Mouse (Mus musculus) spleen, adult 2 months (tissue): ENCODE results near the gene Tjap1. TPM values are rescaled to one million over a fixed set of nuclear protein-coding genes. Genes with fewer than 3 reads are reported as not detected.

Source experiments
- DNase-seq, 2 experiments: peaks; one replicate each; pipeline versions ENCODE4 v3.0.0 to v3.0.0-alpha.2; 2012 to 2021; ENCODE audit warnings: low spot score in 2 of 2, low read depth in 1 of 2
- H3K27ac ChIP-seq: fragments of 200-500 bp; 2 replicates; pipeline ENCODE4 v1.5.1; 2012; ENCODE audit warnings: low read length, inconsistent platforms; ENCODE audit not compliant: insufficient read depth
- H3K27me3 ChIP-seq: fragments of 200-500 bp; 2 replicates; pipeline ENCODE4 v1.6.1; 2012; ENCODE audit warnings: mild to moderate bottlenecking, moderate library complexity, low read length, inconsistent platforms; ENCODE audit not compliant: control insufficient read depth, insufficient read depth
- H3K36me3 ChIP-seq: fragments of 200-500 bp; 2 replicates; pipeline ENCODE4 v1.6.1; 2012; ENCODE audit warnings: mild to moderate bottlenecking, low read length, inconsistent platforms; ENCODE audit not compliant: control insufficient read depth, insufficient read depth
- H3K4me1 ChIP-seq: fragments of 200-500 bp; 2 replicates; pipeline ENCODE4 v1.6.1; 2011; ENCODE audit warnings: inconsistent platforms; ENCODE audit not compliant: control insufficient read depth, insufficient read depth, insufficient read length
- H3K4me3 ChIP-seq: fragments of 200-500 bp; 2 replicates; pipeline ENCODE4 v1.5.1; 2011; ENCODE audit warnings: mild to moderate bottlenecking, inconsistent platforms; ENCODE audit not compliant: insufficient read depth, insufficient read length; ENCODE audit errors: extremely low read depth
- CTCF ChIP-seq: fragments of 200-500 bp; IDR thresholded peaks from 2 replicates; pipeline ENCODE4 v1.5.1; 2011; ENCODE audit warnings: mild to moderate bottlenecking, inconsistent platforms; ENCODE audit not compliant: insufficient read depth, insufficient read length, insufficient replicate concordance; ENCODE audit errors: extremely low read depth
- POLR2A ChIP-seq: fragments of 200-500 bp; IDR thresholded peaks from 2 replicates; pipeline ENCODE4 v1.6.1; 2011; ENCODE audit warnings: low read depth, low read length, inconsistent platforms
- WGBS: fragments of 180-500 bp; shearing (Covaris S2); methylation state at CpG from one replicate; pipeline ENCODE4 v1.1.7; 2018; 5-methylcytosine and 5-hydroxymethylcytosine counted together
- polyA plus RNA-seq: library from polyadenylated mRNA; depleted of rRNA; stranded (reverse); fragments of >200 nt; gene quantifications from 2 replicates; pipeline ENCODE4 v1.2.3, GENCODE M21; 2012

Tjap1 gene
- polyA plus RNA-seq, 1 experiment: 28.8 TPM

DNA sequence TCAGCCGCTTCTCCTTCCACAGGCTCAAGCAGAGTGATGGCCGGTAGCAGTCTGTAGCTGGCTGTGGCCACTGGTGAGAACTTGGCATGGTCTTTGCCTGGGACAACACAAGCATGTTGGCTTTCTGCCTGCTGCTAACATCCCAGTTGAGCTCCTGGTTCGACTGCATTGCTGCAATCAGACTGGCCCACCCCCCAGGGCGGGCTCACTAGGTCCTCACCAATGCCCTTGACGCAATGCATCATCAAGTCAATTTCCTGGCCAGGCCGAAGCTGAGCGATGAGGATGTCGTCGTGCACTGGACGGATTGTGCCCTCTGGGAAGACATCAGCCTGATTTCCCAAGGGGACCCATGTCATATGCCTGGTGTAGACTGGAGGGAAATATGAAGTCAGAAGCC, 38.2 kb downstream of the Tjap1 start:
- no peak overlapping the region for H3K27ac ChIP-seq
- H3K4me1 ChIP-seq: peaks cover 7% of the 10 kb centered on the region; the same call in 1 of the 2 replicates
- WGBS: 90% methylated on average over 10 of the region's 10 CpGs
- DNase-seq: no peak
- peaks cover 42% of the 10 kb centered on the region for H3K36me3 ChIP-seq
- no peaks in the 10 kb centered on the region for H3K27me3 ChIP-seq
- no peak overlapping the region for H3K4me3 ChIP-seq
- TF ChIP-seq POLR2A (no peak), CTCF (no peak)

DNA sequence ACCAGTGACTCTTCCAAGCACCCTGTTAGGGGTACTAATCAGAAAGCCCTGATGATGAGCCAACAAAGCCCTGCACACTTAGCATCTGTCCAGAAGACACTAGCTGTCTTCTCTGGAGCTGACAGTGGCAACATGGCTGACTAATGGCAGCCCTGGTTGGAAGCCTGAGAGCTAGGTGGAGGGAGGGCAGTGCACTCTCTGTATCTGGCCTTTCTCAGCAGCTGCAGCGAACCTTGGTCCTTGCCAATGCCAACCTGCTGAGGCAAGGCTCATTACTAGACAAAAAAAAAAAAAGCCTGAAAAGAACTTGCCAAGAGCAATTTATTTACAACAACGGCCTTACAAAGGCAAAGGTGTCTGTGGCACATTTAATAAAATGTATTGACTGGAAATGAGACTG, 39.2 kb downstream of the Tjap1 start:
- 88% methylated on average over 2 of the region's 2 CpGs for whole genome bisulfite sequencing
- Histone ChIP-seq H3K4me3 (no peak overlapping the region), H3K4me1 (peaks cover 2% of the 10 kb centered on the region; the same call in 1 of the 2 replicates), H3K27me3 (no peaks in the 10 kb centered on the region), H3K36me3 (peaks cover 42% of the 10 kb centered on the region), H3K27ac (no peak overlapping the region)
- TF ChIP-seq CTCF: no peak
- TF ChIP-seq POLR2A: no peak
- no peak for DNase-seq

DNA sequence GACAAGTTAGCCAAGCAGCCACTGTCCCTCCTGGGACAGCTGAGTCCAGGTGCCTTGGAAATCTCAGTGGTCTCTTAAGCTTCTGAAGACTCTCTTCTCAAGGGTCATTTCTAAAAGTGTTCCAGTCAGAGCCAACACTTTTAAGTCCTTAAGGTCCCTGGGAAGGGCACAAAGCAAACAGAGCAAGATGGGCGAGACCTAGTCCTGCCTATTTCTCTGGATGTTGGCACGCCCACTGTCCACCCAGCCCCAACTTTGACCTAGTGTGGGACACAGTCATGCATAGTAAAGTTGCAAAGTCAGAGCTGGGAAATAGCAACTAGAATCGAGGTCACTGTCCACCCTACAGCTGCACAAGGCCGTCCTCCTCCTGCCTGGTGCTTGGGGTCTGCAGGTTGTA, 39.8 kb downstream of the Tjap1 start:
- Histone ChIP-seq H3K4me3 (no peak overlapping the region), H3K27ac (no peak overlapping the region), H3K27me3 (no peaks in the 10 kb centered on the region), H3K4me1 (no peaks in the 10 kb centered on the region; the same call in 1 of the 2 replicates), H3K36me3 (peaks cover 47% of the 10 kb centered on the region)
- DNase-seq: no peak
- WGBS: 88% methylated on average over 4 of the region's 4 CpGs
- no peak for TF ChIP-seq CTCF
- no peak for TF ChIP-seq POLR2A

DNA sequence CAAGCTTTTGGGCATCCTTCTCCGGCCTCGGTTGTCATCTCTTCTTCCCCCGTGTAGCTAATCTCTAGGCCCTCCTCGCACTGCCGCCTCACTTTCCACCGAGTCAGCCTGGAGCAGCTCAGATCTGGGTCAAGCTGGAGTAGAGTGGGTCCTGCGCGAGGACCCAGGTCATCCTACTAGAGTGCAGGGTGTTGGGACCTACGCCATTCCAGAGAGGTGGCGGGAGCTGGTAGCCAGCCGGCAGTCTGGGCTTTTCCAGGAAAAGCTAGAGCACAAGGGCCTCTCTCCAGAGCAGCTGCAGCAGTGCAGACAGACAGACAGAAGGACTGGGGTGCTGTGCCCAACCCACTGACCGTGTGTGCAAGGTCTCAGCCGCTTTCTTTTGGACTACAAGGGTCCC, 40.6 kb downstream of the Tjap1 start:
- Histone ChIP-seq H3K27ac (no peak overlapping the region), H3K4me1 (no peaks in the 10 kb centered on the region; the same call in 1 of the 2 replicates), H3K4me3 (no peak overlapping the region), H3K27me3 (no peaks in the 10 kb centered on the region), H3K36me3 (peaks cover 47% of the 10 kb centered on the region)
- 91% methylated on average over 13 of the region's 13 CpGs for WGBS
- TF ChIP-seq CTCF (no peak), POLR2A (no peak)
- no peak for DNase-seq

DNA sequence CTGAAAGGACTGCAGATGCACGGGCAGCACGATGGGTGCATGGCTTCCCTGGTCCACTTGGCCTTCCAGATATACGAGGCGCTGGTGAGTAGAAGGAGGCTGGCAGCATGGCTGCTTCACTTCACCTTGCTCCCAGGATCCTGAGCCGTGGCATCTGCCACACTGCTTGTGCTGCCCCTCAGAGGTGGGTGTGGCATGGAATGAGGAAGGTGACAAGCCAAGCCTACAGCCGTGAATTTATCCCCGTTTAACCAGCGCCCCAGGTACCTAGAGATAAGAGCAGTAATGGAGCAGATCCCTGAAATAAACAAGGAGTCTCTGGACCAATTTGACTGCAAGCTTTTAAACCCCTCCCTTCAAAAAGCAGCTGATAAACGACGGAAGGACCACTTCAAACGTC, 41.4 kb downstream of the Tjap1 start:
- peaks cover 54% of the 10 kb centered on the region for H3K36me3 ChIP-seq
- 86% methylated on average over 11 of the region's 11 CpGs for WGBS
- no peak for DNase-seq
- no peaks in the 10 kb centered on the region for H3K27me3 ChIP-seq
- H3K4me3 ChIP-seq: no peak overlapping the region
- TF ChIP-seq CTCF (no peak), POLR2A (no peak)
- H3K27ac ChIP-seq: no peak overlapping the region
- H3K4me1 ChIP-seq: no peaks in the 10 kb centered on the region

DNA sequence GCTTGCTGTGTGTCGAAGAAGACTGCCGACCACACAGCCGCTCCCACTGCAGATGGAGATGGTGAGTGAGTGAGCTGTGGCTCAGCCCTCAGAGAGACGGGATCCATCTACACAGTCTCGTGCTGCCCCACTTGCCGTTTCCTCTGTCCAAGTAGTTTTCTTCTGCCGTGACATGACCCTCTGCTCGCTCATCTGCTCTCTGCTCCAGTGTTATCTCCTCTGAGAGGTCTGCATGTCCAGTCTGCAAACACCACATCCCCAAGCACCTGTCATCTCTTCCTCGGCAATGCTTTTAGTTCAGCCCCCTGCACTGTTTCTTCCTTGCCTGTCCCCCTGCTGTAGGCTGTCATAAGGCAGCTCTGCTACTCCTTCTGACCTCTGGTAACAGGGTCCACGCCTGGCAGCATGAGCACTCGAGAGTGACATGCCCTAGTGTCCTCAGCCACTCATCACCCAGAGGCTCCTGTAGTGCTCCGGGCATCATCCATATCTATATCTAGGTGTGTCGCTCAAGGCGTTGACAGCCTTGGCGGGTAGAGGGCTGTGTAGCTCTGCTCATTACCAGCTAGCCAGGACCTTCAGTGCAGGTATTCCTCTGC, 43.2 kb downstream of the Tjap1 start:
- Histone ChIP-seq H3K4me3 (no peak overlapping the region), H3K27ac (no peak overlapping the region), H3K36me3 (peaks cover 52% of the 10 kb centered on the region), H3K27me3 (no peaks in the 10 kb centered on the region), H3K4me1 (no peaks in the 10 kb centered on the region)
- WGBS: 94% methylated on average over 15 of the region's 15 CpGs
- no peak for DNase-seq
- TF ChIP-seq CTCF: no peak
- no peak for TF ChIP-seq POLR2A

DNA sequence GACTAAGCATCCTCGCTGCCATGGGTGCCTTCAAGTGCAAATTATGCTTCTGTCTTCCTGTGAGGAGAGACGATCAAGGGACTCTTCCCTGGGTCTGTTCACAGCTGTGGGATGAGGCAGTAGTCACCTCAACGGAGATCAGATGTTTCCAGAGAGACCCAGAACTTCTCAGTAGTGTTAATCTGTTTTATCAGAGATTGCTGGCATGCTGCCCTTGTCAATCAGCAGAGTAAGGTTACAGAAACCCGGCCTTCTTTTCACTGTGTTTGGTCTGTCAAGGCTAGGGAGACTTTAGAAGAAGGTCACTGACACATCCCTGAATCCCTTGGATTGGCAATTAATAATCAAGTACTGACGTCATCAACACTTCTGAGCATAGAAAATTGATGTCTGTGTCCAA, 45.3 kb downstream of the Tjap1 start:
- H3K27ac ChIP-seq: no peak overlapping the region
- no peak for DNase-seq
- peaks cover 42% of the 10 kb centered on the region for H3K36me3 ChIP-seq
- H3K4me3 ChIP-seq: no peak overlapping the region
- WGBS: 84% methylated on average over 5 of the region's 5 CpGs
- H3K4me1 ChIP-seq: no peaks in the 10 kb centered on the region
- H3K27me3 ChIP-seq: no peaks in the 10 kb centered on the region
- no peak for TF ChIP-seq POLR2A
- TF ChIP-seq CTCF: no peak
